Mouse (Mus musculus): ENCODE measurements around the gene Tmub1.

DNA sequence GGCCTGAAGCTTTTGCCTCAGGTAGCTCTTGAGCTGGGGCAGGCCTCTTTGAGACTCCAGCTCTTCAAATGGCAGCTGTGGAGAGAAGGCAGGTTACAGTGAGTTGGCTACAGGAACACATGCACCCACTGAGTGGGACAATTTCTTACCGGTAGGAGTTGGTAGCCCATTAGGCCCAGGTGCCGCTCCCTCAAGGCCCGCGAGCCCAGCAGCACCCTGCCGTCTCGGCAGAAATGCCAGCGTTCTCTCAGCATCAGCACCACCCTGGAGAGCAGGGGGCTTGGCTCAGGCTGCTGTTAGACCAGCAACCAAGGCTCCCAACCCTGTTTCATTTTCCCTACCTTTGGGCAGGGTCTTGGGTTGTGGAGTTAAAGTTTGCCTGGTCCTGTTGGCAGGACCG, 6.5 kb downstream of the Tmub1 start:
- TF ChIP-seq POLR2A (IDR thresholded peaks at IDR 0.05; ENCODE audit: control insufficient read depth, extremely low read depth, insufficient read depth, low read length, poor library complexity) (no peak), CTCF (IDR thresholded peaks at IDR 0.05; ENCODE audit: borderline replicate concordance, control insufficient read depth, extremely low read depth, insufficient read depth, low read length, poor library complexity) (no peak)

All from thymus, adult 2 months (tissue).